Mouse (Mus musculus): ENCODE measurements around the gene Htt. TPM values are rescaled to one million over a fixed set of nuclear protein-coding genes. Genes with fewer than 3 reads are reported as not detected.

Gene Htt
- polyA plus RNA-seq, 1 experiment, result 11.4 TPM

DNA sequence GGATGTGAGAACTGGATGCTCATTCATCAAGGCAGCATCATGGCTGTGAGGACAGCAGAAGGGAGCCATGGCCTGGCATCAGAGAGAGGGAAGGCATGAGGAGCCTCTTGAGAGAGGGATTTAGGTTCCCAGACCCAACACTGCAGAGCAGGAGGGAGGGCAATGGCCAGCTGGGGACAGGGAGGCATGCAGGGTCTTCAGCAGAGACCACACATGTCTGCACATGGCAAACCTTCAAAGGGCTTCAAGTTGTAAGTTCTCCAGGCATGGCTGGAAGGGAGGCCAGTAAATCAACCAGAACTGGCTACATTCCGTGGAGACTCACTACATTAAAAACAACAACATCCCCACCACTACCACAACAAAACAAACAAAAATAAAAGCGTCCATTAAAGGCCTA lies 169.6 kb downstream of the Htt start:
- Histone ChIP-seq H3K27me3 (replicated peaks; ENCODE audit: control insufficient read depth, insufficient read depth, low read length) (no peaks in the 10 kb centered on the region), H3K27ac (ENCODE audit: insufficient read depth, low read depth, low read length) (no peak overlapping the region), H3K4me1 (ENCODE audit: control insufficient read depth, insufficient read depth, low read length) (0 out of 2 replicates have a peak, but pooled peaks cover 5% of the 10 kb centered on the region), H3K36me3 (ENCODE audit: control insufficient read depth, insufficient read depth, low read length) (no peaks in the 10 kb centered on the region), H3K4me3 (ENCODE audit: insufficient read depth, low read depth, low read length) (no peak overlapping the region)
- no peak for DNase-seq
- 57% methylated on average over 2 of the region's 2 CpGs for WGBS
- TF ChIP-seq CTCF (conservative IDR thresholded peaks at IDR 0.05; ENCODE audit: insufficient read depth, insufficient read length, low read depth, low read length), result no peak
- no peak for TF ChIP-seq POLR2A (IDR thresholded peaks at IDR 0.05; ENCODE audit: low read depth, low read length)

DNA sequence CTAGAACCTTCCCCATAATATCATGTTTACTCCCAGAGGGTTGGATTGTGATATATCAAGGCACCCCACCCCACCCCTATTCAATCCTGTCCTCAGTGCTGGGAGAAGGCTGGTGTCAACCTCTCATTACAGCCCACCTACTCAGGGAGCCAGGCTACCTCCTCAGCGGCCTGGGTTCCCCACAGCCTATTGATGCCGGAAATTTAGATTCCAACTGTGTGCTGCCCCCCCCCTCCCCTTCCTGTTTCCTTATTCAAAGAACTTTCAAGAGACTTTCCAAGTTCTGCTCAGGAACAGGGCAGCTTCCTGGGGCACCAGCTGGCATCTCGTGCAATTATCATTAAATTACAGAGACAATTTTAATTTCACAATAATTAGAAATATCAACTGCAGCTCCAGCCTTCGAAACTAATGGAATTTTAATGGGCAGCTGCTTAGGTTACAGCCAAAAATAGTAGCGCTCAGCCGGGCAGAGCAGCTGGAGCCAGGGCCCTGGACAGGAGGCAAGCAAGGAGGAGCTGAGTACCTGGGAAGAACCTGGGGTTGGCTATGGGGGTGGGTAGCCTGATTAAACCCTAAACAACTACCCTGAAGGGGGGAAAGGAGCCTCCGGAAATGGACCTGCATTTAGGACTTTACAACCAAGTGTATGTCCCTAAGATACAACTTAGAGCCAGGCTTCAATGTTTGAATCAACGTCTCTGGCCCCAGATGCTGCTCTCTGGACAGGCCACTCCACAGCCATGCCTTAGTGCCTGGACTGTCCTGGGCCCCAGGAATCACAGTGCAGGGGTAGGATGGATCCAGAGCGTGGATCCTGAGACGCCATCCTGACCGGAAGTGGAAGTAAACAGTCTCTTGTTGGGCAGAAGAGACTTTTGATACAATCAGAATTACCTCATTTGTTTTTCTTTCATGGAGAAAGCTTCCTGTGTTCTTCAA lies 170.2 kb downstream of the Htt start:
- no peaks in the 10 kb centered on the region for H3K36me3 ChIP-seq (ENCODE audit: control insufficient read depth, insufficient read depth, low read length)
- peak overlapping the region; percentile 62 for H3K27ac ChIP-seq (ENCODE audit: insufficient read depth, low read depth, low read length)
- TF ChIP-seq POLR2A (IDR thresholded peaks at IDR 0.05; ENCODE audit: low read depth, low read length) (no peak), CTCF (conservative IDR thresholded peaks at IDR 0.05; ENCODE audit: insufficient read depth, insufficient read length, low read depth, low read length) (no peak)
- WGBS, result 34% methylated on average over 11 of the region's 11 CpGs
- 0 out of 2 replicates have a peak, but pooled peaks cover 5% of the 10 kb centered on the region for H3K4me1 ChIP-seq (ENCODE audit: control insufficient read depth, insufficient read depth, low read length)
- DNase-seq, result no peak
- no peaks in the 10 kb centered on the region for H3K27me3 ChIP-seq (replicated peaks; ENCODE audit: control insufficient read depth, insufficient read depth, low read length)
- H3K4me3 ChIP-seq (ENCODE audit: insufficient read depth, low read depth, low read length), result no peak overlapping the region

DNA sequence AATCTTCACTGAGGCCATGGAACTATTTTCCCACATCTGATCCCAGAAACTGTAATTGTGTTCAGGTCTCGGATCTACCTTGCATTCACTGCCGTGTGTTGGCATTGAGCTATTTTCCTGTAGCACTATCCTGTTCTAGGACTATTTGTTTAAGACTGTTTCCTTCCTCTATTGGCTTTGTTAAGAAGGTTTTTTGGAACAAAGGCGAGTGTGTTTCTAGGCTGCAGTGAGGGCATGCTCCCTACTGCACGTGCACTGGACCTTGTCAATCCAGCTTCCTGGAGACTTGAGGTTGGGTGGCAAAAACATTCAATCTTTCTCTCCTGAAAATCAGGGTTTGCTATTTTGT lies 170.9 kb downstream of the Htt start:
- WGBS, result 35% methylated on average over 4 of the region's 4 CpGs
- Histone ChIP-seq H3K36me3 (ENCODE audit: control insufficient read depth, insufficient read depth, low read length) (no peaks in the 10 kb centered on the region), H3K4me3 (ENCODE audit: insufficient read depth, low read depth, low read length) (no peak overlapping the region), H3K27ac (ENCODE audit: insufficient read depth, low read depth, low read length) (peak overlapping the region; percentile 62; the same call in 1 of the 2 replicates), H3K27me3 (replicated peaks; ENCODE audit: control insufficient read depth, insufficient read depth, low read length) (no peaks in the 10 kb centered on the region), H3K4me1 (ENCODE audit: control insufficient read depth, insufficient read depth, low read length) (0 out of 2 replicates have a peak, but pooled peaks cover 5% of the 10 kb centered on the region)
- no peak for DNase-seq
- TF ChIP-seq CTCF (conservative IDR thresholded peaks at IDR 0.05; ENCODE audit: insufficient read depth, insufficient read length, low read depth, low read length) (no peak), POLR2A (IDR thresholded peaks at IDR 0.05; ENCODE audit: low read depth, low read length) (no peak)

DNA sequence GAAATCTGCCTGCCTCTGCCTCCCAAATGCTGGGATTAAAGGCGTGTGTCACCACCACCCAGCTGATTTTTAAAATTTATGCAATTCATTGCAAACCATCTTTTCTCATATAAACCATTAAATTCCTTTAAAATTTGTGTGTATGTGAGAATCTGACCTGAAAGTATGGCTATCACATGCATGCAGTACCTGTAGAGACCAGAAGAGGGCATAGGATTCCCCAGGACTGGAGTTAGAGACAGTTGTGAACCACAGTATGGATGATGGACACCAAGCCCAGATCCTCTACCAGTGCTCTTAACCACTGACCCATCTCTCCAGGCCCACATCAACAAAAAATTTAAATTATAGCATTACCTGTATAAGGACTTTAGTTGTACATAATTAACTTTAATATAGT lies 171.9 kb downstream of the Htt start:
- 0 out of 2 replicates have a peak, but pooled peaks have one; percentile 16 for TF ChIP-seq CTCF (conservative IDR thresholded peaks at IDR 0.05; ENCODE audit: insufficient read depth, insufficient read length, low read depth, low read length)
- no peak for TF ChIP-seq POLR2A (IDR thresholded peaks at IDR 0.05; ENCODE audit: low read depth, low read length)
- Histone ChIP-seq H3K4me1 (ENCODE audit: control insufficient read depth, insufficient read depth, low read length) (0 out of 2 replicates have a peak, but pooled peaks cover 5% of the 10 kb centered on the region), H3K4me3 (ENCODE audit: insufficient read depth, low read depth, low read length) (no peak overlapping the region), H3K27ac (ENCODE audit: insufficient read depth, low read depth, low read length) (no peak overlapping the region), H3K36me3 (ENCODE audit: control insufficient read depth, insufficient read depth, low read length) (no peaks in the 10 kb centered on the region), H3K27me3 (replicated peaks; ENCODE audit: control insufficient read depth, insufficient read depth, low read length) (no peaks in the 10 kb centered on the region)
- DNase-seq, result no peak
- WGBS, result 97% methylated on average over 1 of the region's 1 CpGs

DNA sequence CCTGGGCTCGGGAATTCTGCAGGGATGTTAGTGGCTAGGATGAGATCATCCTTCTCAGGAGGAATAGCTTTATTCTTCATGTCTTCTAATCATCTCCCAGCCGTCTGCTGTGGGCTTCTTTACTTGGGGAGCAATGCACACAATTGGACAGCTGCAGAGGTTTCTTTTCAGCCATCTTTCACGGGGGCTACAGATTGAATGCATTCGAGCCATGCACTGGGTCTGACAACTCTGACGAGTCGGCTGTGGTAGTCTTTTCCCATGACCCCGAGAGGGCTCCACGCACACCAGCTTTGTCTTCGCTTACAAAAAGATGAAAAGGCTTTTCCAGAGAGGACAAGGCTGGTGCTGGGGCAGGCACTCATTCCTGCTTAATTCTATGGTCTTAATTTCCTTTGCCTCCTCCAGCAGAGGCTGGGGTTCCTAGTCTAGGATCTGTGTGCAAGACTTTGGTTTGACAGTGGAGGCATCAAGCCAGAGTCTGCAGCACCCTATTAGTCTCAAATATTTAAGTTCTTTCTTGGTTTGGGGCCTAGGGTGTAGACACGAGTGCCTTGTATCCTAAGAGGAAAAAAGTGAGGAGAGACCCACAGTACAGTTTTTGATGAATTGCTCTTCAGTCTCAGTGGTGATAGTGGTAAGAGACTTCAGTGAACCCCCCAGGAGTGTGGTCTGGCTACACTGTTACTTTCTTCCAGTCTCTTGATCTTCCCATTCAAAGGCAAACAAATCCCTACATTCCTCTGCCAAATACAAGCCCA lies 180.3 kb downstream of the Htt start:
- 66% methylated on average over 10 of the region's 10 CpGs for WGBS

DNA sequence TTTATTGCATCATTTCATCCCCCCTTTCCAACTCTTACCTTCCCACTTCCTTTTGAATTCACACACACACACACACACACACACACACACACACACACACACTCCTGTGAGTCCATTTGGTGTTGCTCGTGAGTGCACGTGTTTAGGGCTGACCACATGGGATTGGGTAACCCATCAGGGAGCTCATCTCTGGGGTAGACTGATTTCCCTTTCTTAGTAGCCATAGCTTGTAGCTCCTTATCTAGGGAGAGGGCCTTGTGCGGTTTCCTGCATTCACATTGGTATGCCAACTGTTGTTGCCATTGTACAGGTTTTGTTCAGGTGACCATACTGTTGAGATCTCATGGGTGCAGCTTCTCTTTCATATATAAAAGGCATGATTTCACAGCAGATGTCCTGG lies 181.9 kb downstream of the Htt start:
- 90% methylated on average over 3 of the region's 3 CpGs for whole genome bisulfite sequencing
- no peak for DNase-seq
- Histone ChIP-seq H3K4me1 (ENCODE audit: control insufficient read depth, insufficient read depth, low read length) (peaks cover 3% of the 10 kb centered on the region; the same call in 1 of the 2 replicates), H3K27me3 (replicated peaks; ENCODE audit: control insufficient read depth, insufficient read depth, low read length) (no peaks in the 10 kb centered on the region), H3K4me3 (ENCODE audit: insufficient read depth, low read depth, low read length) (no peak overlapping the region), H3K36me3 (ENCODE audit: control insufficient read depth, insufficient read depth, low read length) (no peaks in the 10 kb centered on the region), H3K27ac (ENCODE audit: insufficient read depth, low read depth, low read length) (no peak overlapping the region)
- no peak for TF ChIP-seq CTCF (conservative IDR thresholded peaks at IDR 0.05; ENCODE audit: insufficient read depth, insufficient read length, low read depth, low read length)
- TF ChIP-seq POLR2A (IDR thresholded peaks at IDR 0.05; ENCODE audit: low read depth, low read length), result no peak

More for the DNA sequence above, 180.3 kb downstream of the Htt start:
- no peak overlapping the region for H3K4me3 ChIP-seq (ENCODE audit: insufficient read depth, low read depth, low read length)
- TF ChIP-seq CTCF (conservative IDR thresholded peaks at IDR 0.05; ENCODE audit: insufficient read depth, insufficient read length, low read depth, low read length) (no peak), POLR2A (IDR thresholded peaks at IDR 0.05; ENCODE audit: low read depth, low read length) (no peak)
- H3K36me3 ChIP-seq (ENCODE audit: control insufficient read depth, insufficient read depth, low read length), result no peaks in the 10 kb centered on the region
- no peak overlapping the region for H3K27ac ChIP-seq (ENCODE audit: insufficient read depth, low read depth, low read length)
- no peaks in the 10 kb centered on the region for H3K4me1 ChIP-seq (ENCODE audit: control insufficient read depth, insufficient read depth, low read length)
- H3K27me3 ChIP-seq (replicated peaks; ENCODE audit: control insufficient read depth, insufficient read depth, low read length), result no peaks in the 10 kb centered on the region
- DNase-seq, result no peak

All from kidney, adult 2 months (tissue).